Mouse (Mus musculus) T-helper 2 cell (primary cell): ENCODE measurements around the gene Tmem211.

Experiments
- in situ Hi-C: fragments of 300-600 bp; cut with MboI, MseI; formaldehyde crosslinking; loops from one replicate; pipeline ENCODE4 v1.15.1; 2025; ENCODE audit warnings: high pct_unique_total_duplicates

The Tmem211 gene

DNA sequence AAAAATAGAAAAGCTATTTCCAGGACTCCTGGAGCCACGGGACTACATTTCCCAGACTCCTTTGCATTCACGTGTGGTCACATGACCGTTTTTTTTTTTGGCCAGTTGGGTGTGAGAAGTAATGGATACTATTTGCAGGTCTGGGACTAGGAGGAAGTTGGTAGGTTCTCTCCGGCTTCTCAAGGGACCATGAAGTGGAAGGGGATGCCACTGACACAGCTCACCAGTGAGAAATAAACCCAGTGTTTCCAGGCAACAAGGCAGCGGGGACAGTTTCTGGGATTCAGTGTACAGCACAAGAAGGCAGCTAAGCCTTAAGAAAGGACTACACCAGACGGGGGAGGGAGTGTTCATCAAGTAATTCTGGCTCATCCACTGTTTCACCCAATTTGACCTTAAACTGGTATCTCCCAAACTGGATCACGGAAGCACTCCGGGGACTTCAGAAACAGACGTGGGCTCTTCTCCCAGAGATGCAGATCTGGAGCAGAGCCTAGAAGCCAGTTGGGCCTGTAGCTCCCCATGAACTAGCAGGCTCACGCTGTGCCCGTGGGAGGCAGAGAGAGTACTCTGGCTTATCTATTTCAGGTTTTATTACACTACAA lies 44.6 kb downstream of the Tmem211 start:
- in situ Hi-C loops, result no loop called here

DNA sequence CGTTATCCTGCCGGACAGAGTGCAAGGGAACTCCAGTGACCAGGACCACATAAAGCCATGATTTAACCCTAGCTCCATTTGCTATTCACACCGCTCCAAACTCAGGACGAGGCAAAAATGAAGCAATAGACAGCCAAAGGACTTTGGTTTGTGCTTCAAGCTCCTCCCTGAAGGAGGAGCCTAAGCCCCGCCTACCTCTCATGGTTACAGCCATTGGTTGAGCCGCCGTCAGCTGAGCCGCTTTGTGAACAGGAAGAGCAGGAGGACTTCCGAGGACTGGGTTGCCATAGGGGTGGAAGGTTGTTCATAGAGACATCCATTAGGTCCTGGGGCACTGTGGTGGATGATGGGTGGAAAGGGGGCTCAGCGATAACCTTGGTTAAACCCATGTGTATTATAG lies 49.1 kb downstream of the Tmem211 start:
- in situ Hi-C loops, result no loop called here

- in situ Hi-C loops, result no loop called here
These were observed 53.6 kb downstream of the Tmem211 start for GRCm38 (mm10) chr5:113280138-113280856.

GRCm38 (mm10) chr5:113281557-113281956 lies 54.8 kb downstream of the Tmem211 start:
- in situ Hi-C loops, result no loop called here

- in situ Hi-C loops, result no loop called here
These were observed 57.0 kb downstream of the Tmem211 start for GRCm38 (mm10) chr5:113283726-113284125.

DNA sequence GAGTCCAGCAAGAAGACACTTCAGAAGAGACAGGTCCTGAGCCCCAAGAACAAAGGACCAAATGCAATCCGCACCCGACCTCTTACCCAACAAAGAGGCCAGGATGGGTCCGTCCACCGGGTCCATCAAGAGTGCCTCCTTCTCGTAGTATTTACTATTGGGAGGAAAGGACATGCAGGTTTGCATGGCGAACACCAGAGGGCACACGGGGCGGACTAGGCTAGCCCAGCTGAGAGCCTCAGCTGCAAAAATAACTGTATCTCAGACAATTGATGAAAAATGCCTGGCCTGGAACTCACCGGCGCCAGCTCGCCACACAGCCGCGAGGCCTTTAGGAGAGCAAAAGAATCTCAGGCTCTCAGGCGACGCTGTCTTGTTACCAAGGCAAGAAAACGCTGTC lies 58.8 kb downstream of the Tmem211 start:
- in situ Hi-C loops, result no loop called here

DNA sequence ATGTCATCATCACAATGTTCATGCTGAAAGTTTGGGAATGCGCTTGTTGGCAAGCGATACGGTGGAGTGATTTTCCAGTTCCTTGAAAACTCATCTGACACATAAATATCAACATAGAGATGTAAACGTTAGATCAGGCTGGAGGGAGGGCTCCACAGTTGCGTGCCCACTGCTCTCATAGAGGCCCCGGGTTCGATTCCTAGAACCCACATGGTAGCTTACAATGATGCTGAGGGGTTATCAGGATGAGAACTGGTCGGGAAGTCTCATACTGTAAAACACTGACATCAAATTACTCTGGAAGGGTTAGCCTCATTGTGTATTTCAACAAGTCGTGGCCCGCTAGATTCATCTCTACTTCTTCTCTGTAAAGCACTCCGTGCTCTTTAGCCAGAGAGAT lies 59.3 kb downstream of the Tmem211 start:
- in situ Hi-C loops, result no loop called here

DNA sequence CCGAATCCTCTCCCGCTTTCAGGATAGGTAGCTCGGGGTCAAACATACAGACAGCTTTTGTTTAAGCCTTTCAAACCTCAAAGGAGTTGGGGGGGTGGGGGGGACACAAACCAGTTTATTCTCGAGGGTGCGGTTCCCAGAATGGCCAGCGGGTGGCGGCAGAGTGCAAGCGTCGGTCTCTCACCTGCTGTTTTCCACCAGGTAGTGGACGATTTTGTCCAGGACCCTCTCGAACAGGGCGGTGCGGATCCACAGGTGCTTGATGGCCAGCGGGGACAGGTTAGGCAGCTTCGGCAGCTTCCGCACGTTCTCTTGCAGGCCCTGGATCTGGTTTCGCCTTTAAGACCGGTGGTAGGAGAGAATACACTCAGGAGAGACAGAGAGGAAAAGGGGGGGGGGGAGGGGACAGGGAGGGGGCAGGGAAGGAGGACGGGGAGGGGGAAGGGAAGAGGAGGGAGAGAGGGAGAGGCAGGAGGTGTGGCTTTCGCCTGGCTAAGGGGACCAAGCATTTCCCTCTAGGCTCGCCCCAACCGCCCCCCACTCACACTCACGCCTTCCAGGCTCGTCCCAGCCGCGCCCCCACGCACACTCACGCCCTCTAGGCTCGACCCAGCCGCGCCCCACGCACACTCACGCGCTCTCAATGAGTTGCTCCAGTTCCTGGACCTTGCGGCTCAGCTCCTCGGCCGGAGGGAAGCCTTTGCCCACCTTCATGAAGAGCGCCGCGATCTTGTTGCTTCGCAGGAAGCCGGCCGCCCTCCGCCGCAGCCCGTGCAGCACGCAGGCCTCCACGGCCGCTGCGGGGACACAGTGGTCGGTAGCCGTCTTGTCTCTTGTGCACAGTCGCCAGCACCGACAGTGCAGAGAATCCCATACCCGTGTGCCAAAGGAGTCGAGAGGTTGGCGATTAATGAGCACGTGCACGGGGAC lies 60.1 kb downstream of the Tmem211 start:
- in situ Hi-C loops, result no loop called here

DNA sequence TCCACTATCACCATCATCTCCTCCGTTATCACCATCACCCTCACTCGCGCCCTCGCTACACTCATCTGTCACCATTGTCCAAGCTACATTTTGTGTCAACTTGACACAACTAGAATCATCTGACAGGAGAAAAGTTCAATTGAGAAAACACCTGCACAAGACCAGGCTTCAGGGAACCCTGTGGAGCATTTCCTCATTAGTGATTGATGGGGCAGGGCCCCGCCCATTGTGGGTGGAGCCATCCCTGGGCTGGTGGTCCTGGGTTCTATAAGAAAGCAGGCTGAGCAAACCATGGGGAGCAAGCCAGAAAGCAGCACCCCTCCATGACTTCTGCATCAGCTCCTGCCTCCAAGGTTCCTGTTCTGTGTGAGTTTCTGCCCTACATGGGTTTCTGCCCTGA lies 61.1 kb downstream of the Tmem211 start:
- in situ Hi-C loops, result no loop called here

DNA sequence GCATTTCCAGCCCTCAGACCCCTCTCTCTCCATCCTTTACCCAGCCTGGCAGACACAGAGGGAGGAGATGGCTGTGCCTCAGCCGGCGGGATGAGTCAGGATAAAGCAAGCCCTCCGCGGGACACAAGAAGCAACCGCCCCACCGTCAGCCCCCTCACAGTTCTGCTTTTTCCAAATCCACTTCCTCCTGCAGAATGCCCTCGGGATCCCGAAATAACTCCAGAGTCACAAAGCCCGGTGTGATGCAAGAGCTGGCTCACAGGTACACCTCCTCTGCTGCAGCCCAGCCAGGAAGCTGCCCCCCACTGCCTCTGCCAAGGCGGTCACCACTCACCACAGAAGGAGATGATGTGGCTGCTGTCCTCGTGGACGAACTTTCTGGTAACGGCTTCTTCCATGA lies 61.8 kb downstream of the Tmem211 start:
- in situ Hi-C loops, result no loop called here
